Mouse (Mus musculus): ENCODE measurements at regions not wholly inside any gene's neighbourhood (a gene's known extent, or its start where the extent isn't known, plus 50 kb on each side); places are given as distances from the start of the nearest gene placed in this dataset.

DNA sequence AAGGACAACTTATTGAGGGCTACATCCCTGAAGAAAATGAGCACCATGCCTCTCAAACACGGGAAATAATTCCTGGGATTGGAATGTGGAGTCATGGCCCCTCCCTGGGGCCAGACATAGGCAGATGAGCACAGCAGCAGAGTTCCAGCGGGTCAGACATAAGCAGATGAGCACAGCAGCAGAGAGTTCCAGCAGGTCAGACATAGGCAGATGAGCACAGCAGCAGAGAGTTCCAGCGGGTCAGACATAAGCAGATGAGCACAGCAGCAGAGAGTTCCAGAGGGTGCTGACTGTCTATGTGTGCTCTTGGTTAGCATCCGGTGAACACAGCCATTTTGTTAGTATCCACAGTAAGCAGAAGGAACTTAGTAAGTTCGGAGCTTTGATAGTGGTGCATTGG lies 126.2 kb upstream of the Ptprm start:
- no peak for ATAC-seq (ENCODE audit: extremely low read depth, insufficient number of reproducible peaks, low FRiP score, poor library complexity, severe bottlenecking)
- H3K36me3 ChIP-seq (replicated peaks) = no peaks in the 10 kb centered on the region
- no peak for TF ChIP-seq TAL1 (conservative IDR thresholded peaks at IDR 0.05; ENCODE audit: low read depth, low read length)
- TF ChIP-seq GATA1 (IDR thresholded peaks at IDR 0.05; ENCODE audit: borderline replicate concordance, low read length) = no peak
- TF ChIP-seq POLR2AphosphoS5 (IDR thresholded peaks at IDR 0.05; ENCODE audit: insufficient replicate concordance, low read depth, low read length) = no peak

DNA sequence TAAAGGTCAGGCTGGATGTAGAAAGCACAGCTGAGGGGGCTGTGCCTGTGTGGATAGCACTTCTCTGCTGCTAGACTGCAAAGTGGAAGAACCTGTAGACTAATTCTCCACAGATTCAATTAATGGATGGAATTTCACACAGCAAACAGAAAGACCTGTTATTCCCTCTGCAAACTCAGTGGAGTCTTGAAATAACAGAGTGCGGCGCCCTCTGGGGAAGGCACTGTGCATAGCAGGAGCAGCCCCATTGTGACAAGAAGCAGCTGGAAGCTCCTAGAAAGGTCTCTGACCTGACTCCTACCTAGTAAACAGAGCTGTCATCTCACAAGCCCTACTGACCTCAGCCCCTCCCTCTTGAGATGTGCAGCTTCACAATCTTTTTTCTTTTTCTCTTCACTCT lies 118.9 kb upstream of the Ptprm start:
- no peak for TF ChIP-seq GATA2 (IDR thresholded peaks at IDR 0.05; ENCODE audit: borderline replicate concordance, low read depth, low read length)
- no peak for TF ChIP-seq CTCF (IDR thresholded peaks at IDR 0.05; ENCODE audit: low read depth, low read length)
- no peak for ATAC-seq (ENCODE audit: extremely low read depth, insufficient number of reproducible peaks, low FRiP score, poor library complexity, severe bottlenecking)
- peaks cover 67% of the 10 kb centered on the region for H3K9me3 ChIP-seq (replicated peaks)

More for the DNA sequence above, 126.2 kb upstream of the Ptprm start:
- Histone ChIP-seq H3K4me1 (ENCODE audit: insufficient read depth, low read depth, low read length) (no peaks in the 10 kb centered on the region), H3K9me3 (replicated peaks) (peaks cover 71% of the 10 kb centered on the region), H3K4me3 (ENCODE audit: low read depth, low read length) (no peak overlapping the region), H3K27me3 (ENCODE audit: insufficient read depth, low read length) (no peaks in the 10 kb centered on the region)
- no peak for DNase-seq (ENCODE audit: low spot score)

DNA sequence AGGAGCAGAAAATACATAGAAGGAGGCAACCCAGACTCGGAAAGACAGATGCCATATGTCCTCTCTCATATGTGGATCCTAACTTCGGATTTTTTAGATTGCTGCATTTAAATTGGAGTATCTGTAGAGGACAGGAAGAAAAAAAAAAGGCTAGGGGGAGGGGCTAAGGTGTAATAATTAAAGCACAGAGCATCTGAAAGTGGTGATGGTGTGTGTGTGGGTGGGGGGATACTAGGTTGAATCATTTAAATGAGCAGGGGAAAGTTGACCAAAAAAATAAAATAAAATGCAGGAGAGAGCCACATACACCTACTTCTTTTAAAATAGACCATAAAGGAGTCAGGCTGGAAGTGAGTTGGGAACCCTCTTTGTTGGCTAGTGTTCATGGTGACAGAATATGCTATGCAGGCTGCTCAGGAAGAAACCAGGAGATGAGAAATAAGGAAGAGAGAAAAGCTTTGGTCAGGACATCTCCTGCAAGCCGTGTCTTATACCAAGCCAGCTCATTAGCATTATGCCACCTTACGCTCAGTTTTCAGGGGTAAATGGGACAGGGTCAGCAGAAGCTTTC lies 104.7 kb upstream of the Ptprm start:
- Histone ChIP-seq H3K36me3 (replicated peaks) (no peaks in the 10 kb centered on the region), H3K9me3 (replicated peaks) (peaks cover 68% of the 10 kb centered on the region), H3K27me3 (ENCODE audit: insufficient read depth, low read length) (no peaks in the 10 kb centered on the region), H3K4me3 (ENCODE audit: low read depth, low read length) (no peak overlapping the region), H3K4me1 (ENCODE audit: insufficient read depth, low read depth, low read length) (no peaks in the 10 kb centered on the region)
- no peak for TF ChIP-seq TAL1 (conservative IDR thresholded peaks at IDR 0.05; ENCODE audit: low read depth, low read length)
- TF ChIP-seq GATA1 (IDR thresholded peaks at IDR 0.05; ENCODE audit: borderline replicate concordance, low read length) = no peak
- TF ChIP-seq GATA2 (IDR thresholded peaks at IDR 0.05; ENCODE audit: borderline replicate concordance, low read depth, low read length) = no peak
- TF ChIP-seq POLR2AphosphoS5 (IDR thresholded peaks at IDR 0.05; ENCODE audit: insufficient replicate concordance, low read depth, low read length) = no peak
- TF ChIP-seq CTCF (IDR thresholded peaks at IDR 0.05; ENCODE audit: low read depth, low read length) = no peak
- ATAC-seq (ENCODE audit: extremely low read depth, insufficient number of reproducible peaks, low FRiP score, poor library complexity, severe bottlenecking) (no peak), DNase-seq (ENCODE audit: low spot score) (no peak)

More for the DNA sequence above, 118.9 kb upstream of the Ptprm start:
- Histone ChIP-seq H3K27me3 (ENCODE audit: insufficient read depth, low read length) (no peaks in the 10 kb centered on the region), H3K4me1 (ENCODE audit: insufficient read depth, low read depth, low read length) (no peaks in the 10 kb centered on the region), H3K4me3 (ENCODE audit: low read depth, low read length) (no peak overlapping the region), H3K36me3 (replicated peaks) (no peaks in the 10 kb centered on the region)
- no peak for DNase-seq (ENCODE audit: low spot score)

DNA sequence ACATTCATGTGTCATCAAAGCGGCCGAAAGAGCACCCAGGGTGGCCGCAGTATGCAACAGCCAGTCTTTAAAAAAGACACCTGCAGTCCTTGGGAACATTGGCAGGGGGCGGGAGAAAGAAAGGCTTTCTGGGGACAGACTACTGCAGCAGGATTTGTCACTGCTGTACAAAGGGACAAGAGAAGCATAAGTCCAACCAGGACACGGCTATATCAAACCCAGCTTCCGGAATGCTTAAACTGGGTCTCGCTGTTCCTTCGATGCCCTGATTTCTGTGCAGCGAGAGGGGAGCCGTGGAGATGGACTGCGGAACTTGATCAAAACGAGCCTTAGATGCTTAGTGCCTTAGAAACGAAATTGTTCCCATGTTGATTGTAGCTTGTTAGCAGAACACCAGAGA lies 97.7 kb upstream of the Ptprm start:
- H3K4me3 ChIP-seq (ENCODE audit: low read depth, low read length) = no peak overlapping the region
- H3K27me3 ChIP-seq (ENCODE audit: insufficient read depth, low read length) = no peaks in the 10 kb centered on the region
- TF ChIP-seq CTCF (IDR thresholded peaks at IDR 0.05; ENCODE audit: low read depth, low read length) = no peak
- no peak for TF ChIP-seq GATA1 (IDR thresholded peaks at IDR 0.05; ENCODE audit: borderline replicate concordance, low read length)
- no peak for TF ChIP-seq TAL1 (conservative IDR thresholded peaks at IDR 0.05; ENCODE audit: low read depth, low read length)
- no peak for TF ChIP-seq POLR2AphosphoS5 (IDR thresholded peaks at IDR 0.05; ENCODE audit: insufficient replicate concordance, low read depth, low read length)
- TF ChIP-seq GATA2 (IDR thresholded peaks at IDR 0.05; ENCODE audit: borderline replicate concordance, low read depth, low read length) = no peak
- H3K9me3 ChIP-seq (replicated peaks) = peaks cover 65% of the 10 kb centered on the region
- H3K36me3 ChIP-seq (replicated peaks) = no peaks in the 10 kb centered on the region
- ATAC-seq (ENCODE audit: extremely low read depth, insufficient number of reproducible peaks, low FRiP score, poor library complexity, severe bottlenecking) (no peak), DNase-seq (ENCODE audit: low spot score) (no peak)
- H3K4me1 ChIP-seq (ENCODE audit: insufficient read depth, low read depth, low read length) = no peaks in the 10 kb centered on the region

DNA sequence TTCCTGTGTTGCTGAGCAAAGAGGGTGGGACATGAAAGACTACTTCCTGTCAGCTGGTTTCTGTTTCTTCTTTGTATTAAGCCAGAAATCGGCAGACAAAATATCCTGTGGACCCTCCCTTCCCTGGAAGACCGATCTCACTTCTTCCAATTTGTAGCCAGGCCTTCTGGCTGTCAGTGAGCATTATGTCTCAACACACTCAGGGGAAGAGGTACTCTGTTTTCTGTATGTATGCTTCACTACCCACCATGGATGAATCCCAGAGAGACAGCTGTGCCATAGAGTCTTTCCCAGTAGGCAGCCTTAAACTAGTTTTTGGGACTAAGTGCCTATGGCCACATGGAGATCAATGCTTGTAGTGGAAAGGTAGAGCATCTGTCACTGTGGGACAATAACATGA lies 96.8 kb upstream of the Ptprm start:
- peaks cover 61% of the 10 kb centered on the region for H3K9me3 ChIP-seq (replicated peaks)
- ATAC-seq (ENCODE audit: extremely low read depth, insufficient number of reproducible peaks, low FRiP score, poor library complexity, severe bottlenecking) (no peak), DNase-seq (ENCODE audit: low spot score) (no peak)
- no peaks in the 10 kb centered on the region for H3K36me3 ChIP-seq (replicated peaks)
- H3K4me3 ChIP-seq (ENCODE audit: low read depth, low read length) = no peak overlapping the region
- no peaks in the 10 kb centered on the region for H3K4me1 ChIP-seq (ENCODE audit: insufficient read depth, low read depth, low read length)
- TF ChIP-seq TAL1 (conservative IDR thresholded peaks at IDR 0.05; ENCODE audit: low read depth, low read length) (no peak), POLR2AphosphoS5 (IDR thresholded peaks at IDR 0.05; ENCODE audit: insufficient replicate concordance, low read depth, low read length) (no peak), GATA2 (IDR thresholded peaks at IDR 0.05; ENCODE audit: borderline replicate concordance, low read depth, low read length) (no peak), CTCF (IDR thresholded peaks at IDR 0.05; ENCODE audit: low read depth, low read length) (no peak), GATA1 (IDR thresholded peaks at IDR 0.05; ENCODE audit: borderline replicate concordance, low read length) (no peak)
- no peaks in the 10 kb centered on the region for H3K27me3 ChIP-seq (ENCODE audit: insufficient read depth, low read length)

DNA sequence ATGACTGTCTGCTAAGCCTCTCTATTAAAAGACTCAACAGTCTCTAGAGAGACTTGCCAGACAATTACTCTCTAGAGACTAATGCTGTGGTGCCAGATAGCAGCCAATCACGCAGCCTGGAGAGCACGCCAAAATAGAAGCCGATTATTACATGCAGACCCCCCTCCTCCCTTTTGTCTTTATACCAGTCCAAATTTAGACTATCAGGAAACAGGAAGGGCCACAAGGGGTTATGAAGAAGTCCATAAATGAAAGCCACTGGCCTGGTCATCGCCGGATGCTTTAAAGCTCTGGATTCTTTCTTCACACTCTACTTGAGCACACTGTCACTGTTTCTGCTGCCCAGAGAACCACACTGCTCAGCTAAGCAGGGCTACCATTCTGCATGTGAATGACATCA lies 95.8 kb upstream of the Ptprm start:
- TF ChIP-seq GATA2 (IDR thresholded peaks at IDR 0.05; ENCODE audit: borderline replicate concordance, low read depth, low read length) (no peak), POLR2AphosphoS5 (IDR thresholded peaks at IDR 0.05; ENCODE audit: insufficient replicate concordance, low read depth, low read length) (no peak), GATA1 (IDR thresholded peaks at IDR 0.05; ENCODE audit: borderline replicate concordance, low read length) (no peak), TAL1 (conservative IDR thresholded peaks at IDR 0.05; ENCODE audit: low read depth, low read length) (no peak), CTCF (IDR thresholded peaks at IDR 0.05; ENCODE audit: low read depth, low read length) (no peak)
- H3K9me3 ChIP-seq (replicated peaks) = peaks cover 58% of the 10 kb centered on the region
- no peaks in the 10 kb centered on the region for H3K36me3 ChIP-seq (replicated peaks)
- no peaks in the 10 kb centered on the region for H3K4me1 ChIP-seq (ENCODE audit: insufficient read depth, low read depth, low read length)
- DNase-seq (ENCODE audit: low spot score) = no peak
- no peak overlapping the region for H3K4me3 ChIP-seq (ENCODE audit: low read depth, low read length)
- H3K27me3 ChIP-seq (ENCODE audit: insufficient read depth, low read length) = no peaks in the 10 kb centered on the region
- no peak for ATAC-seq (ENCODE audit: extremely low read depth, insufficient number of reproducible peaks, low FRiP score, poor library complexity, severe bottlenecking)

DNA sequence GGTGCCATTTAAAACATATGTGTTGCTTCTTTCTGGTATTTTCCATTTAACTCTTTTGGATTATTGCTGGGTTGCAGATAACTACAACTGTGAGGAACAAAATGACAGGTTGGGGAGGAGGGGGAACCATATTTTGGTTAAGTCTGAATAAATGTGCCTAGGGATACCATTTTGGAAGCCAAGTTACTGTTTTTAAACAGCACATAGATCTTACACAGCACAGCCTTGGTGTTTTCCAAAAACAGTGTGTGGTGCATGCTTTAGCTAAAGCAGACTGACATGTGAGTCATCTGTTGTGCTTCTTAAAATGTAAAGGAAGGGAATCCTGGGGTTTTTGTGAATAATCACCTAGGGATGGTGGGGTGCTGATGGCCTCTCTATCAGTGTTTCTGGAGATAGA lies 91.7 kb upstream of the Ptprm start:
- TF ChIP-seq CTCF (IDR thresholded peaks at IDR 0.05; ENCODE audit: low read depth, low read length) = no peak
- H3K36me3 ChIP-seq (replicated peaks) = no peaks in the 10 kb centered on the region
- ATAC-seq (ENCODE audit: extremely low read depth, insufficient number of reproducible peaks, low FRiP score, poor library complexity, severe bottlenecking) (no peak), DNase-seq (ENCODE audit: low spot score) (no peak)
- H3K27me3 ChIP-seq (ENCODE audit: insufficient read depth, low read length) = no peaks in the 10 kb centered on the region
- H3K4me1 ChIP-seq (ENCODE audit: insufficient read depth, low read depth, low read length) = no peaks in the 10 kb centered on the region
- H3K4me3 ChIP-seq (ENCODE audit: low read depth, low read length) = no peak overlapping the region
- peaks cover 56% of the 10 kb centered on the region for H3K9me3 ChIP-seq (replicated peaks)

All from G1E (cell line).